Mouse (Mus musculus): ENCODE measurements around the gene Atf7.

GRCm38 (mm10) chr15:102619486-102619885, 5.8 kb downstream of the Atf7 start:
- TF ChIP-seq CTCF (conservative IDR thresholded peaks at IDR 0.05 in 1 of 2, IDR thresholded peaks at IDR 0.05 in 1 of 2; ENCODE audit: low read depth in 2 of 2, low read length in 2 of 2) = no peak
- TF ChIP-seq EP300 (IDR thresholded peaks at IDR 0.05; ENCODE audit: low read length) = no peak
- TF ChIP-seq MAX (IDR thresholded peaks at IDR 0.05; ENCODE audit: low read length) = no peak
- TF ChIP-seq ZC3H11A (IDR thresholded peaks at IDR 0.05; ENCODE audit: low read depth, low read length) = no peak
- no peak for TF ChIP-seq POLR2A (IDR thresholded peaks at IDR 0.05; ENCODE audit: low read depth, low read length)
- TF ChIP-seq TCF12 (IDR thresholded peaks at IDR 0.05; ENCODE audit: low read depth, low read length) = no peak
- TF ChIP-seq SMC3 (IDR thresholded peaks at IDR 0.05; ENCODE audit: low read depth, low read length) = no peak
- TF ChIP-seq GABPA (IDR thresholded peaks at IDR 0.05; ENCODE audit: insufficient replicate concordance, low read depth, low read length) = no peak
- TF ChIP-seq BHLHE40 (IDR thresholded peaks at IDR 0.05; ENCODE audit: low read depth, low read length) = no peak
- TF ChIP-seq USF1 (IDR thresholded peaks at IDR 0.05; ENCODE audit: low read depth, low read length) = no peak
- no peak for TF ChIP-seq UBTF (IDR thresholded peaks at IDR 0.05; ENCODE audit: low read depth, low read length)
- no peak for TF ChIP-seq RCOR1 (conservative IDR thresholded peaks at IDR 0.05; ENCODE audit: low read depth, low read length)
- TF ChIP-seq E2F4 (IDR thresholded peaks at IDR 0.05; ENCODE audit: insufficient replicate concordance, low read depth, low read length) = no peak
- no peak for TF ChIP-seq ZKSCAN1 (IDR thresholded peaks at IDR 0.05; ENCODE audit: borderline replicate concordance, low read depth, low read length)

Data from CH12.LX (cell line).